Mouse (Mus musculus): ENCODE measurements around the gene Ccdc3.

DNA sequence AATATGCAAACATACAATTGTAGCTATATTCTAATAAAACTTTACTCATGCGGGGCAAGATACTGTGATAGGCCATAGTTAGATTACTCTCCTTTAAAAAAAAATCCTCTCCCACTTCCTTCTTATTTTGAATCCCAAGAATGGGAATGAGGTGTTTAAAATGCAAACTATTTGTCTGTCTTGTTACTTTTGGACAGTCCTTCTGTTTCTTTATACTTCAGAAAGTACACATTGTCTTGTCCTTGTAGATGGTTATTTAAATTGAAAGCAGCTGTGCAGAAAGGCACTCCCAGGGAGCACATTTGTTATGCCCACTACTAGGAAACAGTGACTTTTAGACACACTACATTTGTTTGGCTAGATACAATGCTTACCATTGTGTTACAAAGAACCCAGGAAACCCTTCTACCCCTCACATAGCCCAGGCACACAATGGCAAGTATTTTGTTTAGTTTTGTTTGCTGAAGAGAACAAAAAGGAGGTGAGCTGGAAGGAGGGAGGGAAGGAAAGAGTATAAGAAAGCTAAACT, 82.3 kb downstream of the Ccdc3 start:
- TF ChIP-seq POLR2A (IDR thresholded peaks at IDR 0.05; ENCODE audit: borderline replicate concordance, extremely low read depth, low read depth, low read length): no peak
- no peak for TF ChIP-seq CTCF (IDR thresholded peaks at IDR 0.05; ENCODE audit: insufficient read depth, low read length)
